Mouse (Mus musculus): ENCODE results near the gene Rab1b.

DNA sequence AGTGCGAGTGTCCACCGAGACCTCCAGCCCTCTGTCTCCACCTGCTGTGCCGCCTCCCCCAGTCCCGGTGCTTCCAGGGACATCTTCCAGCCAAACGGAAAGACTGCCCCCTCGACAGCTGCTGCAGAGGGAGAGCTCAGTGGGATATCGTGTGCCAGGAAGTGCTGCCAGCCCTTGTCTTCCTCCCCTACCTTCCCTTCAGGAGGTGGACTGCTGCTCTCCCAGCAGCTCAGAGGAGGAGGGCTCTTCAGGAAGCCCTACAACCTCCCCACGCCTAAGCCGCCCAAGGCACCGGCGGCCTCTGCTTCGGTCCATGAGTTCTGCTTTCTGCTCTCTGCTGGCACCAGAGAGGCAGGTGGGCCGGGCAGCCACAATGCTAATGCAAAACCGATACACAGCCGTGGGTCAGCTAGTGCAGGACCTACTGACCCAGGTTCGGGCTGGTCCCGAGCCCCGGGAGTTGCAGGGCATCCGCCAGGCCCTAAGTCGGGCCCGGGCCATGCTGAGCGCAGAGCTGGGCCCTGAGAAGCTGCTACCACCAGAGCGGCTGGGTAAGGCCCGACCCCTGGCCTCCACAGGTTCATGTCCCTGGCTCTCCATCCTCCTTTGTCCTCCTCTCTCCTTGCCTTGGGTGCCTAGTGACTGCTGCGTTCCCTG is 54.6 kb downstream of the Rab1b start:
- TF ChIP-seq EP300 (IDR thresholded peaks at IDR 0.05; ENCODE audit: low read depth): no peak
- no peak for TF ChIP-seq CTCF (IDR thresholded peaks at IDR 0.05; ENCODE audit: low read depth)

Measured in liver, embryonic 14.5 days (tissue).